Mouse (Mus musculus): ENCODE data around the gene Dnm2.
"Not testable (repeated sequence)": the region's sequence is repeated elsewhere in the genome, so short reads cannot be mapped to it uniquely, and the experiment has no call there.

The Dnm2 gene

DNA sequence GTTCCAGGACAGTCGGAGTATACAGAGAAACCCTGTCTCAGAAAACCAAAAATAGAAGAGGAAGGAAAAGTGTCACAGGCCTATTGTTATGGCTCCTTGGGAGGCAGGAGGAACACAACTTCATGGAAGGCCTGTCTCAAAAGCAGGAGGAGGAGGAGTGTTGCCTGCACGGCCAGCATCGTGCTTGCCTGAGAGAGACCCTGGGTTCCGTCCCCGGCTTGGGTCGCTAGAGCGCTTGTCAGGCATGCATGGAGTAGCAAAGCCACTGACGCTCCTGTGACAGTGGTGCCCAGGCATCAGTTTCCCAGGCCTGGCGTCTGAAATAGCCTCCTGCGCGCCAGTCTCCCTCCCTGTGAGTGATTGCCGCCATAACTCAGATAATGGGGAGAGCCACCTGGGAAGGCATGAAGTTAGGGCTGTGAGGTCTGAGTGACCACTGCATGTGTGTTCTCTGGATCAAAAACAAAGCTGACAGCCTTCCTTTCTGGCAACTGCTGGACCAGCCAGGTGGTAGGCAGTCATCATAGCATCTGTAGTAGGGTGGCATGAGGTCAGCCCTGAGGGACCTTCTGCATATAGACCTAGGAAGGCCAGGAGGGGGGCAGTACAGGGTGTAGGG, 73.7 kb downstream of the Dnm2 start:
- in situ Hi-C loops (cut with MboI, MseI), result loop anchor here (5.0 kb wide), 1 partner anchor 39 kb away; no protein-coding TSS in a partner anchor

DNA sequence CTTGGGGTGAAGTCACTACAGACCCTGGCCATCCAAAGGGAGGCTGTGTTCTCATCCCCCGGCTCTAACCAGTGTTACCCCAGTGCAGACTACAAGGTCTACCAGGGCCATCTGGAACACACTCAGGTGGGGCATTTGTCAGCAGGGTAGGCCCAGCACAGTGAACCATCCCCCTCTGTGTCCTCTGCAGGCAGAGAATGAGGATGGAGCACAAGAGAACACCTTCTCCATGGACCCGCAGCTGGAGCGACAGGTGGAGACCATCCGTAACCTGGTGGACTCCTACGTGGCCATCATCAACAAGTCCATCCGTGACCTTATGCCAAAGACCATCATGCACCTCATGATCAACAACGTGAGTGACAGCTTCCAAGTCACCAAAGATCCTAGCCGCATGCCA, 78.6 kb downstream of the Dnm2 start:
- in situ Hi-C loops (cut with MboI, MseI), result no loop called here

DNA sequence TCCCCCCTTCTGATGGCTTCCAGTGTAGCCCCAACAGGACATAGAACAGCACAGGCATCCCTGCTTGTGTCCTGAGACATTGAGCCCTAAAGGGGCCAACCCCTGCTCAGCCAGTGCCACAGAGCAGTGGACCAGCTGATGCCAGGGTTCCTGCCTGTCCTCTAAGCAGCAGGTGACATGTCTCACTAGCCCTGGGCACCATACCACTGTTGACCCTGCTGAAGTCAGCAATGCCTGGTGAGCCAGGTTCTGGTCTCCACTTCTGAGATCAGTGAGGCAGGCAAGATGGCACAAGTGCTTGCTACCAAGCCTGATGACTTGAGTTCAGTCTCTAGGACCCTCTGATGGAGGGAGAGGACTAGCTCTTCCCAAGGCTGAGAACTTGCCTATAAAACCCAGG, 81.1 kb downstream of the Dnm2 start:
- in situ Hi-C loops (cut with MboI, MseI), result no loop called here

DNA sequence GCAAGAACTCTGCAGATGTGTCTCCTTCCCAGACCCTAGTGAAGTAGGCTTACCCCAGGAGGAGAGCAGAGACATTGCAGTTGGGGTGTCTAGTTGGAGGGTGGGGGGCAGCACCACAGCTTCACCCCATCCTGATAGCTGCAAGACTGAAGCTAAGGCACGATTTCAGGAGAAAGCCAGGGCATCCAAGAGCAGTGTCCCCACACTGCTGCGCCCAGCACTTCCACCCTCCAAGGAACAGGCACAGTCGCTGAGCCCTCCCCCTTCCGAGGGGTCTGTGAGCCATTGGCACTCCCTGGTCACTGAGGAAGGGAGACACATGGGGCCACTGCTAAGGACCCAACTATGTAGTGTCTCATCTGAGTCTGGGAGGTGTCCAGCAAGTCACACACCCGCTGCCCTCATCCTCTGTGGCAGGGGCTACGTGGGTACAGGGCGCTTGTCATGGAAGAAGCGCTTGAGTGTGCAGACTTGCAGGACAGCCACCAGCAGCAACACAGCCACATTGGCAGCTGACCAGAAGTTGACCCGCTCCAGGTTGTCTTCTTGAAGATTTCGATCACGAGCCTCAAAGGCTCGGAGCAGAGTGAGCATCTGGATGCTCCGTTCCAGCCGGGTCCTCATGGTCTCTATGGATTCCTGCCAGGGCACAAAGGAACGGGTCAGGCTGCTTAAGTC, 83.2 kb downstream of the Dnm2 start:
- in situ Hi-C loops (cut with MboI, MseI), result no loop called here

DNA sequence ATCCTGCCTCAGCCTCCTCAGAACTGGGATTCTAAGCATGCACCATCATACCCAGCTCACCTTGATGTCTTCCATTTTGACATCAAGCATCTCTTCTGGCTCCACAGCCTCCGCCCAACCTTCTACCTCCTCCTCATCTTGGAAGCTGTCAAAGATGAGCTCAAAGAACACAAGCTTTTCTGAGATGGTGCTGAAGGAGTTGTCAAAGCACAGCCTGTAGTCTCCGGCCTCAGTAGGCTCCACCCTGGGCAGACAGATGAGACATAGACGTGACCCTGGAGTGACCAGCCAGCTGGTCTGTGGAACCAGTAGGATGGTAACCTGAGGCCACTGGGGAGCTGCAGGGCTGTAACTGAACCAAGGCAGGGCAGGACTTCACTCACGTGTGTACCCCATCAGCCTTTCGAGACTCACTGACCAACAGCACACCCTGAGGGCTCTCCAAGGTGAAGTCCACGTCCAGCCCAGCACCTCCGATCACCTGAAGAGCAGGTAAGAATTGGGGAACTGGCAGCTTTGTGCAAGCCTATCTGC, 84.2 kb downstream of the Dnm2 start:
- in situ Hi-C loops (cut with MboI, MseI), result no loop called here

DNA sequence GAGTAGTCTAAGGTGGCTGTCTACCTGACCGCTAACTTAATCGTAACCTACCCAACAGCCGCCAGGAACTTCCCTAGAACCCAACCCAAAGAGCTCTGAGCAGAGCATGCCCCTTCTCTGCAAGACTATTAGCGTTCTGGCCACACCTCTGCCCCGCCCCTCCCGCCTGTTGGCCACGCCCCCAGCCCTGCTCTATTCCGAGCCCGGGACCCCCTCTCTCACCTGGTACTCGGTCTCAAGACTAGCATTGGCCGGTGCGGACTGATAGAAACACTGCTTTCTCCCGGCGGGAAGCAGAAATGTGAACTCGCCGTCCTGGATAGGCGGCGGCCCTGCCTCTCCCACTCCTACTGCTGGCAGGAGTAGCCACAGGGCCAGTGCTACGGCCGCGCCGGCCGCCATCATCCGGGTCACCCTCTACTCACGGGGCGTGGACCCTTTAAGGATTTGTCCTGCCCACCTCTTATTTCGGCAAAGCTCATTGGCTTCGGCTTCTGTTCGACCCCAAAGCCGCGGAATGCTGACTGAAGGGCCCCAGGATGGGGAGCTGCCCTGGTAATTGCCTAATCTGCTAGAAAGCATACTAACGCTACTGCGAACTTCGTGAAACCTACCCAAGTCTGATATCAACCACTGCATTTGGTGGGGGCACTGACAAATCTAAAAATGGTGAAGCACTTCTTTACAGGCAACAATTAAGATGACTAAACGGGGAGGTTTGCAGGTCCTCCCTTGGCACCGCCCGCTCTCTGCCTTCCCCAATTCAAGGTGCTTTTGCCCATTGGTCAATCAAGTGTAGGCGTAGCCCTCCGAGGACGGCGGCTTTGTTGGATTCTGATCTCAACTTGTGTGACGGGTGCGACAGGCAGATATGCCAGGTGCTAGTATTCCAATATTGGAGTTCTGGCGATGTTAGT, 85.3 kb downstream of the Dnm2 start, which contains the start of gene Tmed1:
Gene Tmed1, minus strand, starts transcription at position 481 of the 917 bp plus-strand sequence.
- in situ Hi-C loops (cut with MboI, MseI), result no loop called here

DNA sequence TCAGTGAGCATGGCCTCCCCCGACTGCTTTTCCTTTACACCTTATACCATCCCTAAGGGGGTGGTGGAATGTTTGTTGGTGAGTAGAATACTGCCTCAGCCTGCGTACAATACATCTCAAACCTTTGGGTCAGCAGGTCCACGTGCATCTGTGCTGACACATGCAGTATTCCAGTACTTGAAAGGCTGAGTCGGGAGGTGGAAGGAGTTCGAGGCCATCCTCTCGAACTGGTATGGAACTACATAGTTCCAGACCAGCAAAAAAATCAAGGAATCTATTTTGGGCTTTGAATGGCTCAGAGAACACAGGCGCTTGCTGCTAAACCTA, 85.9 kb downstream of the Dnm2 start:
- in situ Hi-C loops (cut with MboI, MseI), result no loop called here

DNA sequence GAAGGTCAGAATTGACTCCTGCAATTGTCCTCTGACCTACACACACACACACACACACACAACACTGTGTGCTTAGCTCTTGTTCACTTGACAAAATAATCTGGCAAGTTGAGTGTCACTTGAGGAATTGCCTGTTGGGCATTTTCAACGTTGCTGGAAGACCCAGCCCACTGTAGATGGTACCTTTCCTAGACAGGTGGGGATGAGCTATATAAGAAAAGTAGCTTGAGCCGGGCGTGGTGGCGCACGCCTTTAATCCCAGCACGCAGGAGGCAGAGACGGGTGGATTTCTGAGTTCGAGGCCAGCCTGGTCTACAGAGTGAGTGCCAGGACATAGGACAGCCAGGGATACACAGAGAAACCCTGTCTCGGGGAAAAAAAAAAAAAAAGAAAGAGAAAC, 86.3 kb downstream of the Dnm2 start:
- in situ Hi-C loops (cut with MboI, MseI), result no loop called here

DNA sequence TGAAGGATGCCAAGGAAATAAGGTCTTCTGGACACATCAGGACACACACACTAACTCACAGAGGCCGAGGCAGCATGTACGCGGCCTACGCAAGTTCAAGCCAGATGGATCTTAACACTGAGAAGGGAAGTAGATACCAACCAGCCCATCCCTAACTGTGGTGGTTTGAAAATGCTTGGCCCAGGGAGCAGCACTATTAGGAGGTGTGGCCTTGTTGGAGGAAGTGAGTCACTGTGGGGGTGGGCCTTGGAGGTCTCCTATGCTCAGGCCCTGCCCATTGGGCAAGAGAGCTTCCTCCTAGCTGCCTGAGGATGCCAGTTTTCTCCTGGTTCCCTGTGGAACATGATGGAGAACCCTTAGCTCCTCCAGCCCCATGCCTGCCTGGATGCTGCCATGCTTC, 88.8 kb downstream of the Dnm2 start:
- in situ Hi-C loops (cut with MboI, MseI), result no loop called here

DNA sequence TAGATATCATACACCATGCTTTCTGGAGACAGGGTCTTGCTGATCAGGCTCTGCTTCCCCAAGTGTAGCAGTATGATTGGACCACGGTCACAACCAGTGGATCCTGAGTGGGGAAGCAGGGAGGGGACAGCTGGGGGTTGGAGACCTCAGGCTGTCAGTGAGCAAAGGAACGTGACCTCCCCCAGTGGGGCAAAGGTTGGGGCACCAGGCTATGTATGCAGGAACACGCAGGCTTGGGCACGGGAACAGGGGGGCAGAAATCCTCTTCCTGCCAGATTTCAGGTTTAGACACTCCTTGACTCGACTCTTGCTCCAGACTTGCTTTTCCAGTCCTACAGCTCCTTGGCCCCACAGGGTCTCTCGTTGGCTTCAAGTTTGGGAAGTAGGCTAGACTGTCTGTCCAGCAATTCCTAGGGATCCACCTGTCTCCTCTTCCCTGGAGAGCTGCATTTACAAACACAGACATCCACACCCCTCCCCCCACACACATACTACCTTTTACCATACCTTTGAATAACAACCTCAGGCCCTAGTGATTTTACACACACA, 93.3 kb downstream of the Dnm2 start:
- in situ Hi-C loops (cut with MboI, MseI), result no loop called here

DNA sequence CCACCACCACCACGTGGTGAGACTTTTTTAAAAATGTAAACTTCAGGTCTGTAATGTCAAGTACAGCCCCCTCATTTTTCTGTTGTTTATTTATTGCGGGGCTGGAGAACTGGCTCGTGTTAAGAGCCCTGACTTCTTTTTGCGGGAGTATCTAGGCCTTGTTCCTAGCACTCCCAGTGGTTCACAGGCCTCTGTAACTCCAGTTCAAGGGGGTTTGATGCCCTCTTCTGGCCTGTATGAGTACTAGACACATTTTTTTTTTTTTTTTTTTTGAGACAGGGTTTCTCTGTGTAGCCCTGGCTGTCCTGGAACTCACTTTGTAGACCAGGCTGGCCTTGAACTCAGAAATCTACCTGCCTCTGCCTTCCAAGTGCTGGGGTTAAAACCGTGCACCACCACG, 94.0 kb downstream of the Dnm2 start:
- in situ Hi-C loops (cut with MboI, MseI), result not testable (repeated sequence)

DNA sequence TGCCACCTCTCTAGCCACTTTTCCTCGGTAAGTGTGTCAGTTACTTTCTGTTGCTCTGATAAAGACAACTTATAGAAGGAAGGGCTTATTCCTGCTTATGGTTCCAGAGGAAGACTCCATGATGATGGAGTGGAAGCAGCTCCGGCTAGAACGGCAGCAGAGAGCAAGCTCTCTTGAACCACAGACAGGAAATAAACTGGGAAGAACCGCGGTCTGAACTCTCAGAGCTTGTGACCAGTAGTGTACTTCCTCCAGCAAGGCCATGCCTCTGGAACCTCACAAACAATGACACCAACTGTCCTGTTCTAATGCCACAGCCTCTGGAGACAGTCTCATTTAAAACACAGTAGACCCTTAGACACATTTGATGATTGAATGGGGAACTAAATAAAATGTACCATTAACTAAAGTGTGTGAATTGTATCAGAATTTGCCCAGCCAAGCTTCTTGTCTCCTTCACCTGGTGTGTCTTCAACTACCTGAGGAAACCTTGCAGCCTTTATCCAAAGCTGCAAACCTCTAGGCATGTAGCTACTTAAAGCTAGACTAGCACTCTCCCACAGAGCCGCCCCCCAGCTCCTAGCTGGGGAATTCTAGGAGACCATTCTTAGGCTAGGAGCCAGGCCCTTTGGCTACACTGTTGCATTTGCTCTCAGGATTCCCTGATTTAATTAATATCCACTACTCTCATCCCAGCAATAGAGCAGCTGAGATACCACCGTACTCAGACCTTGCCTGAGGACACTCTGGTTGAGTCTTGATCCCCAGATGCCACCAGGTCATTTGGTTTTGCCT, 100.6 kb downstream of the Dnm2 start:
- in situ Hi-C loops (cut with MboI, MseI), result no loop called here

DNA sequence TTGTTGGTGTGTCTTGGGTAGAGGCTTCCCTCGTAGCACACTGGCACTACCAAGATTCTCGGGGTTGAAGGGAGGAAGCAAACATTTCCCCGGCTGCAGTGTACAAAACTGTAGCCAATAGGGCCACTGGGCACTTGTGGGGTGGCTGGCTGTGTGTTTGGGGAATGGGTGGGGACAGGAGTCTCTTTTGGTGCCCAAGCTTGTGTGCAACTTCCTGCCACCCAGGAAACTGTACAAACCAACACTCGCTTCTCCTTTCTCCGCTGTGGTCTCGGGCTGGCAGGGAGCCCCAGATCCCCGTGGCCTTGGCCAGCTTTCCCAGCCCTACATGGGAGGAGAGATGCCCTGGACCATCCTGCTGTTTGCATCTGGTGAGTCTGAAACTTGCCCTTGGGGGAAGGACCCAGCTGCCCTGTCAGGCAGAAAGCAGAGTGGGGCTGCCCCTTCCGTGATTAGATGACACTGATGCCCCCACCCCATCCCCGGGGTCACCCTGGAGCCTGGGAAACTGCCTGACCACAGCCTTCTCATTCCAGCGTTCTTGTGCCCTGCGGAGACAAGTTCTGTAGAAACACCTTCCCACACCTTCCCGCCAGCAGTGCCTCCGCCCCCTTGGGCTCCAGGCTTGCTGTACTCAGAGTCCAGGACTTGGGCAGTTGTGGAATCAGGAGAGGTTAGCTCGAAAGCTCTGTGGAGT, 101.4 kb downstream of the Dnm2 start, which contains the start of gene AB124611:
Gene AB124611, plus strand, starts transcription at position 240 of the 697 bp plus-strand sequence.
- in situ Hi-C loops (cut with MboI, MseI), result no loop called here

DNA sequence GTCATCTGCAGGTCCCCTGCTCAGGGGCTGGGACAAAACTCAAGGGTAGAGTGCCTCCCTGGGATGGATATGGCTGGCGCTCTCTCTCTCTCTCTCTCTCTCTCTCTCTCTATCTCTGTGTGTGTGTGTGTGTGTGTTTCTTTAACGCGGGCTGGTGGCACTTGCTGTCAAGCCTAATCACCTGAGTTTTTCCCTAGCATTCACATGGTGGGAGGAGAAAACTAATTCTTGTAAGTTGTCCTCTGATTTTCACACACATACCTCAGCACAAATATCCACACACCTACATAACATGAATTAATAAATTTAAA, 101.9 kb downstream of the Dnm2 start:
- in situ Hi-C loops (cut with MboI, MseI), result no loop called here

DNA sequence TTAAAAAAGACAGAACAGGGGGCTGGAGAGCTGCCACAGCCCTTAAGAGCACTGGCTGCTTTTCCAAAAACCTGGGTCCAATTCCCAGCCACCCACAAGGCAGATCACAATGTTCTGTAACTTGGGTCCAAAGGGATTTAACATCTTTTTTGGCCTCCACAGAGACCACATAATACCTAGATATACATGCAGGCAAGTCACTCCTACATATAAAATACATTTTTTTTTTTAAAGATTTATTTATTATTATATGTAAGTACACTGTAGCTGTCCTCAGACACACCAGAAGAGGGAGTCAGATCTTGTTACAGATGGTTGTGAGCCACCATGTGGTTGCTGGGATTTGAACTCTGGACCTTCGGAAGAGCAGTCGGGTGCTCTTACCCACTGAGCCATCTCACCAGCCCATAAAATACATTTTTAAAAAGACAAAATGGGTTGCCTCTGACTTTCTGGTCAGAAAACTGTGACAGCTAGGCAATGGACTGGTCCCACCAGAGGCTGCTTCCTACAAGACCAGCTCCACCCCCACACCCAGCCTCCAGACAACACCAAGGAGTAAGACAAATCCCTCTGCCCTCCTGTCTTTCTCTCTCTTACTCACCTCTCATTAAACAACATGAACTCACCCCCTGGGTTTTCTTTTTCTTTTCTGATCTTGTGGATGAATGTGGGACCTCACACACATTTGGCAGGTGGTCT, 102.5 kb downstream of the Dnm2 start:
- in situ Hi-C loops (cut with MboI, MseI), result no loop called here

DNA sequence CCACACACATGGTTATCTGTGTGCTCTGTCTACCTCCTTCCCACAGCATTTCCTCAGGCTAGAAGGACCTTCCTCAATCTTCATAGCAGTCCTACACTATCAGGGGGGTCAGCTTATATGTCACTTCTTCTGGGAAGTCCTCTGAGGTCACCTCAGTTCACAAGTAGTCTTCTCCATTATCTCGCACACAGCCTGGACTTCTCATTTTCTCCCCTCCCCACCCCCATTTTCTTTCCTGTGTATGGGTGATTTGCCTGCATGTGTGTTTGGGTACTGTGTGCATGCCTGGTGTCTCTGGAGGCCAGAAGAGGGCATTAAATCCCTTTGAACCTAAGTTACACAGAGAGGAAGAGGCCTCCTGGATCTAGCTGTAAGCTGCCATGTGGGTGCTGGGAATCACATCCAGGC, 103.2 kb downstream of the Dnm2 start:
- in situ Hi-C loops (cut with MboI, MseI), result no loop called here

DNA sequence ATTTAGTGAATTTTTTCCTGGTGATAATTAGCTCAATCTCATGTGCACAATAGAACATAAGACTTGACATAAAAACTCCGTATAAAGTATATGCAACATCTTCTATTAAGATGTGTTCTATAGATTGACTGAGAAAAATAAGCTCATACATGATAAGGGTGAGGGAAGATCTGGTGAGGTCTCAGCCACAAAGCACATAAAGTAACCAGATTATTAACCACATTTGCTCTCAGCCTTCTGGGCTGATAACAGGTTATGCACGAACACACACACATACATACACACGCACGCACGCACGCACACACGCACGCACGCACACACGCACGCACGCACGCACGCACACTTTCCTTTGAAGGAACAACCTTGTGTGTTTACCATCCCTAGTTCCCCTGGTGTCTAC, 111.8 kb downstream of the Dnm2 start:
- in situ Hi-C loops (cut with MboI, MseI), result loop anchor here (5.0 kb wide), 1 partner anchor 39 kb away; no protein-coding TSS in a partner anchor

DNA sequence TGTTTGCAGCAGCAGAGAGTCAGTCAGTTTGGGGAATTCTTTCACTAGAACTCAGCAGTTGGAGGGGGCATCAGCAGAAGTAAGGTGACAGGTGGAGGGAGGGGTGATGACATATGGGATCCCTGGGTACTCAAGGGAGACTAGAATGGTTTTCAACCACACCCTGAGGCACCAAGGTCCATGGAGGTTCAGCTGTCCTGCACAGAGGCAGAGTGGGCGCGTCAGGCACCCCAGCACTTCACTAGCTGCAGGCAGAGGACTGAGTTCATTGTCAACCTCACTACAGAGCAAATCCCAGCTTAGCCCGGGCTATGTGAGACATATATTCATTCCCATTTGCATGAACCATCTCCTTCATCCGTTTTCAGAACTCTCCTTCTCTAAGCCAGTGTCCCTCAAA, 112.3 kb downstream of the Dnm2 start:
- in situ Hi-C loops (cut with MboI, MseI), result loop anchor here (5.0 kb wide), 1 partner anchor 40 kb away; no protein-coding TSS in a partner anchor

DNA sequence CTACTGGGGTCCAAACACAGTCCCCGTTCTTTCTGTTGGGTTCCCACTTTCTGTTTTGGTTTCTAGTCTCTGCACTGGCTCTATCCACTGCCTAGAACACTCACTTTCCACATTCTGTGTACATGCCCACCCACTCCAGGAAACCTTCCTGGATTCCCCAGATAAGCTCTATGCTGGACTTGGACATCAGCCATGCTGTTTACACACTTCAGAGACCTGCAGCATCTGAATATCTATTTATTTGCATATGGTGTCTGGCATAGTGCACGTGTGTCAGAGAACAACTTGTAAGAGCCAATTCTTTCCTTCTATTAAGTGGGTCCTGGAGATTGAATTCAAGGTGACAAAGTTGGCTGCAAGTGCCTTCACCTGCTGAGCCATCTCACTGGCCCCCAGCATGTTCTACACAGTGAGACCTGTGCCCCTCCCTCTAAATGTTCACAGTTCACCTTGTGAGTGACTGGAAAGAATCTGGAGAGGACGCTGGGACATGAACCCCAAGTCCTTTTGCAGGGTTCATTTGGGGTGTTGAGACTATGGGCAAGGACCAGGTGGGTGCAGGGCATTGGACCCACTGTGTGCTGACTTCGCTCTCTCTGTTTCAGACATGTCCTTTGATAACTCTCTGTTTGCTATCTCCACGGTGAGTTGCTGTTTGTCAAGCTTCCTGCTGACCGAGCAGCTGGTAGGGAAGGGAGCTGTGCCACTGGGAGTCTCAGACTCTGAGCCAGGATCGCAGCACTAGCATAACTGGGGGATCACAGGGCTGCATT, 115.5 kb downstream of the Dnm2 start:
- in situ Hi-C loops (cut with MboI, MseI), result loop anchor here (5.0 kb wide), 1 partner anchor 43 kb away; no protein-coding TSS in a partner anchor

Measured in regulatory T cell (primary cell).